Mouse (Mus musculus) thymus, postnatal 25 days (tissue): ENCODE results near the gene Glis3.

Experiments used
- DNase-seq: peaks from one replicate; pipeline ENCODE4 v3.0.0; 2022

The Glis3 gene

GRCm38 (mm10) chr19:28679776-28680391 lies at the start of gene Glis3:
TSS of gene Glis3 (minus strand) at chr19:28680077.
- peak; percentile 20 for DNase-seq

DNA sequence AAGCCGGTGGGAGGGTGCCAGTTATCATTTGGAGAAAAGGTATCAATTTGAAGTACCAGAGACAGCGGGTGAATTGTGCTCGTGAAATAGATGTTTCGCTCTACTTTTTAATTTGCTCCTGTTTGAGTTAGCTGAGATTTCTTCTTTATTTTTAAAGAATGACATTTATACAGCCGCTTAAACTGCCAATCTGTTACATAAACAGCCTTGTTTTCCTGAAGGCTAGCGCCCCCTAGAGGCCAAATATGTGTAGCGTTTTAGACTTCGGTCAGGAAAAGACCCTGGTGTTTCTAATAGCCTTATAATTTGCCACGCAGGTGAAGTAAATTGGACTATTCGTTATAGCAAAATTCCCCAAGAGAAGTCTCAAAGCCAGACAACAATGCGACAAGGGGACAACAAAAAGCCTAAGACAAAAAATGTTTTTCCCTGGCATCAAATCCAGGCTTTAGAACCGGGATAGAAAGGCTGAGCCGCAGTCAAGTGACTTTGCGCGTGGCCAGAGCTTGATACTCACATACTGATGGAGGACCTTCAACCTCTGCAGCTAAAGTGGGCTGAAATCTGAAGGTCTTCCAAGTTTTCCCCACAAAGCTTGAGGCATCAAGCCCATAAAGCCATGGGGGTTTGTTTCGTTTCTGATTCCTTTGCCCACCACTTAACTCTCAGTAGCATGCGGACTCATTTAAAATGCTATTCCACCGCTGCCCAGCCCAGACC lies 46.4 kb upstream of the Glis3 start:
- DNase-seq, result peak; percentile 47

GRCm38 (mm10) chr19:28724641-28725040 lies 44.8 kb upstream of the Glis3 start:
- no peak for DNase-seq

DNA sequence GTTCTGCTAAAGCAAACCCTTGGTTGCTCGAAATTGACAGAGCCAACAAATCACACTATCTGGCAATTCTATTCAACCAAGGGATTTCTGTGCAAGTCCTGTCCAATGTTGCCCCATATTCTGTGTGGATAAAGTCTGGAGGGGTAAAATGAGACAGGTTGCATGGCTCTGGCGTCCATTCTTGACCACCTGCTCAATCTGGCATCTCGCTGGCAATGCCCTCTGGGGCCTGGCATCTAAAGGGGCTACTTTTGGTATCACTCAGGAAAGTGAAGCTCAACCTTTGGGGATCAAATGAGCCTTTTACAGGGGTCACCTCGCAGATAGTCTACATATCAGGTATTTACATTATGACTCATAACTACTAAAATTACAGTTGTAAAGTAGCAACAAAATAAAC lies 42.7 kb upstream of the Glis3 start:
- no peak for DNase-seq

DNA sequence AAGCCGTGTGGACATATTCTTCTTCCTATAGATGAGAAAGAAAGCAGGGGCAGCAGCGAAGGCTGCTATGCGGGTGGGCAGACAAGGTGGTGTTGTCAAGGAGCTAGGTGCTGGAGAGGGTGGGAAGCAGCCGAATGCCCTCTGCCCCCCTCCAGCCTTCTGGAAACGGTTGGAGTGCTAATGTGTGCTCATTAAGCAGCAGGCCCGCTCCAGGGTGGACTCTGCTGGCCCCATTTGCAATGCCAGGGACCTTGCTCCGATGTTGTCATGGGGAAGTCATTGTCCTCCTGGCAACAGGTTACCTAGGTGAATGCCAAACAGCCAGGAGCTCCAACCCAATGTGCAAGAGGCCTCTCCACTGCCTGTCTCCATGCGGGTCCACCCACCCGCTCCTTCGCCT lies 42.0 kb upstream of the Glis3 start:
- DNase-seq, result no peak

- no peak for DNase-seq
Observed at GRCm38 (mm10) chr19:28720016-28720415, 40.1 kb upstream of the Glis3 start.

GRCm38 (mm10) chr19:28714674-28715073 lies 34.8 kb upstream of the Glis3 start:
- DNase-seq, result no peak

DNA sequence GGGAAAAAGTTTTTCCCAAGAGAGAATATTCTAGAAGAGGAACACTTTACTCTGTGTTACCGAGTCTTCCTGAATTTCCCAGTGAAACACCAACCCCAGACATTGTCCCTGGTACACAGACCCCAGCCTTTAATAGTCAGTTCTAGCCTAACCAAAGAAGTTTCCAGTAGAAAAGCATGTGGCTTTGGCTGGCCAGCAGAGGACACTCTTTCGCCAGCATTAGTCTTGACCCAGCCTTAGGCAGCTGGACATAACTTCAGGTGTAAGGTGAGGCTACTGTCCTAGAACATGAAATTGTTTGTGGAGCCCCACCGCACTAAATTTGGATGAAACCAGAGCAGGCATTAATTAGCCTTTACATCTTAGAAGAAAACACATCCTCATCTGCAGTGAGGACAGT lies 17.8 kb upstream of the Glis3 start:
- no peak for DNase-seq

GRCm38 (mm10) chr19:28686398-28686797 lies 6.5 kb upstream of the Glis3 start:
- no peak for DNase-seq

DNA sequence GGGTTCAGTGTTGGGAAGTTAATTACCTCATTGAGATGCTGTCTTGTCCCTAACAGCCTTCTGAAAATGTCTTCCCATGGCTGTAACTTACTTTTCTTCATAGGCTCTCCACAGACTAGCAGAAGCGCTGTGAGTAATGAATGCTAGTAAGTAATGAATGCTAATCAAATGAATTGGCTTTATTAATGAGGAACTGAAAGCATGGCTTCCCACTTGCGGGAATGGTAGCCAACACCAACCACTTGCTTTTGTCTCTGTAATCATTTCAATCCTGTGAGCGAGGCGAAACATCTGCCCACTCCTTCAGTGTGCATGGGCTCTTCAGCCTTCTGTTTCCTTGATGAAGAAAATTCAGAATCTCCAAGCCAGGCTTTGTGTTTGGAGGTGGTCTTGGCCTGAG lies 5.6 kb upstream of the Glis3 start:
- no peak for DNase-seq

DNA sequence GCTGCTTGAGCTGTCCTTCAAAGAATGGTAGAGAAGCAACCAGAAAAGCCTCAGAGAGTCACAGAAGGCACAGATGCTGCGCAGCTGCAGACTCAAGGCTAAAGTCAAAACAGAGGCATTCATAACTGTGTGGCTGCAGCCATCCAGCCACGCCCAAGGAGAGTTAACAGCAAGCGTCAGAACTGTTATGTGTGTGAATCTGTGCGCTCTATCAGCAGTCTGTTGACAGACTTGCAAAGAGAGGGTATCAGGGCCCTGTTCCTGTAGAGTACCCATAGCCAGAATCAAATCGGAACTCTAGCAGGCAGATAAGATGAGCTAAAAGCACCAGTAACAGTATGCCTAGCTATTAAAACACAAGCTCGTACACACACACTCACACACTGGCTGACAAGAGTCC lies 4.5 kb upstream of the Glis3 start:
- DNase-seq, result no peak

DNA sequence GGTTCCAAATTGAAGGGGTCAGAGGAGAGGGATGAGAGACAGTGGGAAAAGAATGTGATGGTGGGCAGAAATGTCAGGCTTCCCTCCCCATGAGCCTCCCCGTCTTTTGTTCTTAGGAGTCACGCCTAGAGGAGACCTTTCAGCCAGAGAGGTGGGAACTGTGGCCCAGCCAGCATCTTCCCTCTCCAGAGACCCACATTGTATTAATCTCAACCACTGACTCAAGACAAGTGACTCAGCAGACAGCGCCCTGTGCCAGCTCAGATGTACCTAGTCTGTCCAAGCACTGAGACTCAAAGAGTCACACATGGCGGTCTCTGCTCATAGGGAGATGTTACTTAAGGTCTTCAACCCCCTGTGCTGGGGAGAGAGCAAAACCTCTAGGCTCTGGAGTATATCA lies 3.5 kb upstream of the Glis3 start:
- no peak for DNase-seq

- DNase-seq, result peak; percentile 19
Observed at GRCm38 (mm10) chr19:28679291-28679775, 544 bp downstream of the Glis3 start.

- DNase-seq, result peak; percentile 40
Observed at GRCm38 (mm10) chr19:28678646-28679270, 1.1 kb downstream of the Glis3 start.

- peak; percentile 65 for DNase-seq
Observed at GRCm38 (mm10) chr19:28677728-28678438, 2.0 kb downstream of the Glis3 start.

DNA sequence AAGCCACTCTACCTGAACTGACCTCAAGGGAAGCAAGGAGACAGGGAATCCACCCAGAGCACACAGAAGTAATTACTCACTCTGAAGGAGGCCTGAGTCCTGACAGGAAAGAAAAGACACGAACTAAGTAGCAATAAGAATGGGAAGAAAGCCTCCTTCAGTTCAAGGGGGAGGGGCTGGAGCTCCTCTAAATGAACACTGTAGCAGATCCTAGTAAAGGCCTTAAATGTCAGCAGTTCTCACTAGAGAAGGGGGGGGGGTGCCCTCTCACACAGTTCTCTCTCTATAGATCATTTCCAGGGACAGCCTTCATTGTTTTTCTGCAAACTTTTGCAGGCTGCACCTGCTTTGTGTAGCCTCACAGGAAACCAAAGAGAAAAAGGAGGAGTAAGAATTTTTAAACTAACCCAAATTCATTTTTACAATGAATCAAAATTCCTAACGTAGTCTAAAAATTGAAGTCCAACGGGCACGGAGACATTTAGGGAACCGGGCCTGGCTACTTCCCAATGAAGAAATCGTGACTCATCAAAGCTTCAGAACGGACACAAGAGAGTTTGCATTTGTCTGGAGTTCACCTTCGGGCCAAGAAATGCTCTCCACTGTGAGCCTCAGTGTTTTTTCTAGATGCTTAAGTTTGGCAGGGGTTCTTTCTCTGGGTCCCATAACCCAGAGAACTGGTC lies 2.7 kb downstream of the Glis3 start:
- DNase-seq, result peak; percentile 3

- no peak for DNase-seq
Observed at GRCm38 (mm10) chr19:28663781-28664180, 16.1 kb downstream of the Glis3 start.

- no peak for DNase-seq
Observed at GRCm38 (mm10) chr19:28663148-28663547, 16.7 kb downstream of the Glis3 start.

DNA sequence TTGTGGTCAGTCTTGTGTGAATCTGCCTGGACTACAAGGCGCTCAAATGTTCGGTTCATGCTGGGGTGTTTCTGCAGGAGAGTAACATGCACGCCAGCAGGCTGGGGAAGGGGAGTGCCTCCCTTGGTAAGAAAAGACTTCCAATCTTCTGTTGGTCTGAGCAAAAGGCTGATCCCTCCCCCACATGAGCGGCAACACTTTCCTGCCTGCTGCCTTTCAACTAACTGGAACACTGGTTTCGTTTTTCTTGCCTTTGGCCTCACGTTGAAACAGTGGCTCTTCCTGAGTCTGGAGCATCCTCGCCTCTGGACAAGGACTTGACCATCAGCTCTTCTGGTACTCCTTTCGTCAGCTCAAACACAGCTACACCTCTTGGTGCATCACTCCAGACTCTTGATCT lies 17.4 kb downstream of the Glis3 start:
- no peak for DNase-seq

- DNase-seq, result no peak
Observed at GRCm38 (mm10) chr19:28660912-28661311, 19.0 kb downstream of the Glis3 start.

DNA sequence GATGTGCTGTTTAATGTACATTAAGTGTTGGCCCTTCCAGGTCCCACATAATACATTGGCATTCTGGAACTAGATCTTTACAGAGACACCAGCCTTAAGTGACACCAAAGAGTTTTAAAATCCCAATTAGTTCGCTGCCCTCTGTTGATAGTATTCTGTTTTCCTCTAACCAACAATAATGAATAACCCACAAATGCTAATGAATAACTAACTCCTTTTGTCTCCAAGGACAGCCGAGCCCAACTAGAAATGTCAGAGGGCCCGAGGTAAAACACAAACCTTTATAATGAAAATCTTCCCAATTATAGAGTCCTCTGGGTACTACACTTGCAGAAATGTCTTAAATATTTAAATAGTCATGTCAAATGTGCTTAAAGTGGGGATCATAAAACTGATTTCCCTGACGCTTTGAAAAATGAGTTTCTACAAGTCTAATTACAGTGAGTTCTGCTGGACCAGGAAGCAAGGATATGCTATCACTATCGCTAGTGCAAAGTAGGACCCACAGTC lies 22.1 kb downstream of the Glis3 start:
- no peak for DNase-seq

GRCm38 (mm10) chr19:28656882-28657281 lies 23.0 kb downstream of the Glis3 start:
- DNase-seq, result no peak

GRCm38 (mm10) chr19:28655166-28655565 lies 24.7 kb downstream of the Glis3 start:
- no peak for DNase-seq
